Mouse (Mus musculus): Measurements from ENCODE around the gene Tbc1d1. TPM values are rescaled to one million over a fixed set of nuclear protein-coding genes. Genes with fewer than 3 reads are reported as not detected.

Gene Tbc1d1
- polyA plus RNA-seq, 1 experiment from 2014 or later, result 27.4 TPM

GRCm38 (mm10) chr5:64291657-64292056 is 135.6 kb downstream of the Tbc1d1 start:
- no peak for ATAC-seq (replicated peaks; ENCODE audit: extremely low read depth, insufficient read depth, low FRiP score)
- no peak overlapping the region for H3K9ac ChIP-seq (ENCODE audit: low read length)
- H3K4me2 ChIP-seq (ENCODE audit: low read depth, low read length), result no peak overlapping the region
- WGBS, result 82% methylated on average over 5 of the region's 5 CpGs
- H3K27ac ChIP-seq (ENCODE audit: low read length), result no peak overlapping the region
- H3K27me3 ChIP-seq (ENCODE audit: control insufficient read depth, insufficient read depth, low read length), result no peaks in the 10 kb centered on the region
- H3K9me3 ChIP-seq (replicated peaks; ENCODE audit: control insufficient read depth, low read length), result no peaks in the 10 kb centered on the region
- no peak overlapping the region for H3K4me3 ChIP-seq (ENCODE audit: low read length)
- H3K36me3 ChIP-seq (ENCODE audit: control insufficient read depth, insufficient read depth), result peaks cover 3% of the 10 kb centered on the region; the same call in 1 of the 2 replicates
- peaks cover 14% of the 10 kb centered on the region for H3K4me1 ChIP-seq (ENCODE audit: control insufficient read depth, insufficient read depth, low read length)

GRCm38 (mm10) chr5:64295621-64296020 is 139.5 kb downstream of the Tbc1d1 start:
- Histone ChIP-seq H3K9me3 (replicated peaks; ENCODE audit: control insufficient read depth, low read length) (no peaks in the 10 kb centered on the region), H3K27me3 (ENCODE audit: control insufficient read depth, insufficient read depth, low read length) (no peaks in the 10 kb centered on the region), H3K27ac (ENCODE audit: low read length) (no peak overlapping the region), H3K4me3 (ENCODE audit: low read length) (no peak overlapping the region), H3K36me3 (ENCODE audit: control insufficient read depth, insufficient read depth) (0 out of 2 replicates have a peak, but pooled peaks cover 3% of the 10 kb centered on the region), H3K4me2 (ENCODE audit: low read depth, low read length) (no peak overlapping the region), H3K9ac (ENCODE audit: low read length) (no peak overlapping the region), H3K4me1 (ENCODE audit: control insufficient read depth, insufficient read depth, low read length) (peaks cover 18% of the 10 kb centered on the region)
- no peak for ATAC-seq (replicated peaks; ENCODE audit: extremely low read depth, insufficient read depth, low FRiP score)

- H3K9me3 ChIP-seq (replicated peaks; ENCODE audit: control insufficient read depth, low read length), result no peaks in the 10 kb centered on the region
- peaks cover 24% of the 10 kb centered on the region for H3K4me1 ChIP-seq (ENCODE audit: control insufficient read depth, insufficient read depth, low read length)
- H3K36me3 ChIP-seq (ENCODE audit: control insufficient read depth, insufficient read depth), result 0 out of 2 replicates have a peak, but pooled peaks cover 3% of the 10 kb centered on the region
- WGBS, result 78% methylated on average over 7 of the region's 7 CpGs
- no peaks in the 10 kb centered on the region for H3K27me3 ChIP-seq (ENCODE audit: control insufficient read depth, insufficient read depth, low read length)
- no peak overlapping the region for H3K4me2 ChIP-seq (ENCODE audit: low read depth, low read length)
- H3K27ac ChIP-seq (ENCODE audit: low read length), result peak overlapping the region; percentile 57
- no peak for ATAC-seq (replicated peaks; ENCODE audit: extremely low read depth, insufficient read depth, low FRiP score)
- no peak overlapping the region for H3K4me3 ChIP-seq (ENCODE audit: low read length)
- no peak overlapping the region for H3K9ac ChIP-seq (ENCODE audit: low read length)
These were observed 140.2 kb downstream of the Tbc1d1 start for GRCm38 (mm10) chr5:64296328-64296727.

GRCm38 (mm10) chr5:64297100-64297499 is 141.0 kb downstream of the Tbc1d1 start:
- Histone ChIP-seq H3K9me3 (replicated peaks; ENCODE audit: control insufficient read depth, low read length) (no peaks in the 10 kb centered on the region), H3K4me3 (ENCODE audit: low read length) (no peak overlapping the region), H3K9ac (ENCODE audit: low read length) (no peak overlapping the region), H3K36me3 (ENCODE audit: control insufficient read depth, insufficient read depth) (0 out of 2 replicates have a peak, but pooled peaks cover 3% of the 10 kb centered on the region), H3K27me3 (ENCODE audit: control insufficient read depth, insufficient read depth, low read length) (no peaks in the 10 kb centered on the region), H3K27ac (ENCODE audit: low read length) (no peak overlapping the region), H3K4me2 (ENCODE audit: low read depth, low read length) (no peak overlapping the region), H3K4me1 (ENCODE audit: control insufficient read depth, insufficient read depth, low read length) (peaks cover 24% of the 10 kb centered on the region)
- 73% methylated on average over 4 of the region's 4 CpGs for WGBS
- ATAC-seq (replicated peaks; ENCODE audit: extremely low read depth, insufficient read depth, low FRiP score), result no peak

GRCm38 (mm10) chr5:64298331-64299036 is 142.4 kb downstream of the Tbc1d1 start:
- 40% methylated on average over 20 of the region's 20 CpGs for WGBS
- Histone ChIP-seq H3K4me3 (ENCODE audit: low read length) (no peak overlapping the region), H3K9me3 (replicated peaks; ENCODE audit: control insufficient read depth, low read length) (no peaks in the 10 kb centered on the region), H3K27ac (ENCODE audit: low read length) (peak overlapping the region; percentile 40), H3K36me3 (ENCODE audit: control insufficient read depth, insufficient read depth) (0 out of 2 replicates have a peak, but pooled peaks cover 3% of the 10 kb centered on the region), H3K4me2 (ENCODE audit: low read depth, low read length) (peak overlapping the region; percentile 41), H3K27me3 (ENCODE audit: control insufficient read depth, insufficient read depth, low read length) (no peaks in the 10 kb centered on the region), H3K9ac (ENCODE audit: low read length) (no peak overlapping the region; the same call in 1 of the 2 replicates), H3K4me1 (ENCODE audit: control insufficient read depth, insufficient read depth, low read length) (peaks cover 24% of the 10 kb centered on the region)
- ATAC-seq (replicated peaks; ENCODE audit: extremely low read depth, insufficient read depth, low FRiP score), result peak; percentile 40; the same call in 1 of the 2 replicates

GRCm38 (mm10) chr5:64299508-64300324 is 143.6 kb downstream of the Tbc1d1 start:
- WGBS, result 70% methylated on average over 7 of the region's 7 CpGs
- no peak overlapping the region for H3K9ac ChIP-seq (ENCODE audit: low read length)
- no peak overlapping the region for H3K27ac ChIP-seq (ENCODE audit: low read length)

GRCm38 (mm10) chr5:64301246-64301645 is 145.1 kb downstream of the Tbc1d1 start:
- H3K4me1 ChIP-seq (ENCODE audit: control insufficient read depth, insufficient read depth, low read length), result peaks cover 24% of the 10 kb centered on the region
- 54% methylated on average over 4 of the region's 4 CpGs for WGBS
- no peak overlapping the region for H3K27ac ChIP-seq (ENCODE audit: low read length)
- H3K9ac ChIP-seq (ENCODE audit: low read length), result no peak overlapping the region
- no peak overlapping the region for H3K4me3 ChIP-seq (ENCODE audit: low read length)
- no peak for ATAC-seq (replicated peaks; ENCODE audit: extremely low read depth, insufficient read depth, low FRiP score)
- H3K9me3 ChIP-seq (replicated peaks; ENCODE audit: control insufficient read depth, low read length), result peaks cover under 1% of the 10 kb centered on the region
- H3K27me3 ChIP-seq (ENCODE audit: control insufficient read depth, insufficient read depth, low read length), result no peaks in the 10 kb centered on the region
- H3K4me2 ChIP-seq (ENCODE audit: low read depth, low read length), result no peak overlapping the region
- peaks cover 8% of the 10 kb centered on the region for H3K36me3 ChIP-seq (ENCODE audit: control insufficient read depth, insufficient read depth)

More at GRCm38 (mm10) chr5:64299508-64300324, 143.6 kb downstream of the Tbc1d1 start:
- H3K4me1 ChIP-seq (ENCODE audit: control insufficient read depth, insufficient read depth, low read length), result peaks cover 24% of the 10 kb centered on the region
- no peak overlapping the region for H3K4me2 ChIP-seq (ENCODE audit: low read depth, low read length)
- no peaks in the 10 kb centered on the region for H3K9me3 ChIP-seq (replicated peaks; ENCODE audit: control insufficient read depth, low read length)
- ATAC-seq (replicated peaks; ENCODE audit: extremely low read depth, insufficient read depth, low FRiP score), result no peak
- H3K4me3 ChIP-seq (ENCODE audit: low read length), result no peak overlapping the region
- no peaks in the 10 kb centered on the region for H3K36me3 ChIP-seq (ENCODE audit: control insufficient read depth, insufficient read depth)
- no peaks in the 10 kb centered on the region for H3K27me3 ChIP-seq (ENCODE audit: control insufficient read depth, insufficient read depth, low read length)

GRCm38 (mm10) chr5:64307289-64307688 is 151.2 kb downstream of the Tbc1d1 start:
- Histone ChIP-seq H3K27me3 (ENCODE audit: control insufficient read depth, insufficient read depth, low read length) (no peaks in the 10 kb centered on the region), H3K9me3 (replicated peaks; ENCODE audit: control insufficient read depth, low read length) (peaks cover 7% of the 10 kb centered on the region), H3K4me1 (ENCODE audit: control insufficient read depth, insufficient read depth, low read length) (peaks cover 5% of the 10 kb centered on the region; the same call in 1 of the 2 replicates), H3K36me3 (ENCODE audit: control insufficient read depth, insufficient read depth) (peaks cover 20% of the 10 kb centered on the region), H3K4me3 (ENCODE audit: low read length) (no peak overlapping the region), H3K27ac (ENCODE audit: low read length) (no peak overlapping the region), H3K9ac (ENCODE audit: low read length) (no peak overlapping the region), H3K4me2 (ENCODE audit: low read depth, low read length) (no peak overlapping the region)
- ATAC-seq (replicated peaks; ENCODE audit: extremely low read depth, insufficient read depth, low FRiP score), result no peak
- 94% methylated on average over 2 of the region's 2 CpGs for whole genome bisulfite sequencing

GRCm38 (mm10) chr5:64312295-64312694 is 156.2 kb downstream of the Tbc1d1 start:
- peak; percentile 58 for ATAC-seq (replicated peaks; ENCODE audit: extremely low read depth, insufficient read depth, low FRiP score)
- peak overlapping the region; percentile 51; the same call in 1 of the 2 replicates for H3K27ac ChIP-seq (ENCODE audit: low read length)
- no peak overlapping the region for H3K9ac ChIP-seq (ENCODE audit: low read length)
- WGBS, result 30% methylated on average over 5 of the region's 5 CpGs
- no peak overlapping the region for H3K4me3 ChIP-seq (ENCODE audit: low read length)
- H3K4me1 ChIP-seq (ENCODE audit: control insufficient read depth, insufficient read depth, low read length), result peaks cover 8% of the 10 kb centered on the region
- no peak overlapping the region for H3K4me2 ChIP-seq (ENCODE audit: low read depth, low read length)
- H3K27me3 ChIP-seq (ENCODE audit: control insufficient read depth, insufficient read depth, low read length), result no peaks in the 10 kb centered on the region
- H3K36me3 ChIP-seq (ENCODE audit: control insufficient read depth, insufficient read depth), result peaks cover 5% of the 10 kb centered on the region; the same call in 1 of the 2 replicates
- no peaks in the 10 kb centered on the region for H3K9me3 ChIP-seq (replicated peaks; ENCODE audit: control insufficient read depth, low read length)

Data from heart, embryonic 16.5 days (tissue).